Mouse (Mus musculus) embryonic fibroblast, embryonic 13.5 days (primary cell): Measurements from ENCODE around the gene Pip4k2a. TPM values are rescaled to one million over a fixed set of nuclear protein-coding genes. Genes with fewer than 3 reads are reported as not detected.

Source experiments
- H3K27ac ChIP-seq: 2 replicates; pipeline ENCODE4 v1.5.1; 2012; ENCODE audit warnings: low read length, control low read depth, inconsistent platforms; ENCODE audit not compliant: insufficient read depth
- H3K4me1 ChIP-seq: 2 replicates; pipeline ENCODE4 v1.6.1; 2011; ENCODE audit warnings: low read length; ENCODE audit not compliant: control insufficient read depth, insufficient read depth
- H3K4me3 ChIP-seq: 2 replicates; pipeline ENCODE4 v1.5.1; 2011; ENCODE audit warnings: mild to moderate bottlenecking, control low read depth, low read length; ENCODE audit not compliant: insufficient read depth
- CTCF ChIP-seq: IDR thresholded peaks from 2 replicates; pipeline ENCODE4 v1.5.1; 2011; ENCODE audit warnings: mild to moderate bottlenecking, control low read depth, low read length, moderate library complexity, borderline replicate concordance; ENCODE audit not compliant: insufficient read depth
- POLR2A ChIP-seq: IDR thresholded peaks from 2 replicates; pipeline ENCODE4 v1.6.1; 2011; ENCODE audit warnings: low read depth, mild to moderate bottlenecking, control low read depth, low read length, moderate library complexity
- polyA plus RNA-seq: library from polyadenylated mRNA; stranded (reverse); fragments of >200 nt; gene quantifications from 2 replicates; pipeline ENCODE4 v1.2.4, GENCODE M21; 2011; ENCODE audit warnings: low read depth; ENCODE audit not compliant: missing spikeins, insufficient read length

The Pip4k2a gene
- polyA plus RNA-seq, 1 experiment: 39.4 TPM

DNA sequence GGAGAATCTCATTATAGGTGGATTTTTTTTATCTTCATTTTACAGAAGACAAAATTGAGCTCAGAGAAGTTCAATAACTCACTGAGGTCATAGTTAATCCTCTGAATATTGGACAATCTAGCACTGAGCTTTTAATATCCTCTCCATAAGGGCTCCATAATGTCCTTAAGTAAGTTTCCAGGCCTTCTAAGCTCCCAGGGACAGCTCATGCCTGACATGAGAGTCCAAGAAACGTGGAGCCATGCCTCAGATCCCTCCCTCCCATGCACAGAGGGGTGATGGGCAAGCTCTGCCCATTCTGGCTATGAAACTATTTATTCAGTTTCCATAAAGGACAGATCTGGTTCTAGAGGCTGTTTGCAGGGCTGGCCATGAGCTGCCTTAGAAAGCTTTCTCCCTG lies 52.5 kb downstream of the Pip4k2a start:
- TF ChIP-seq CTCF (no peak), POLR2A (no peak)
- H3K27ac ChIP-seq: no peak overlapping the region
- H3K4me3 ChIP-seq: no peak overlapping the region
- H3K4me1 ChIP-seq: peaks cover 2% of the 10 kb centered on the region

DNA sequence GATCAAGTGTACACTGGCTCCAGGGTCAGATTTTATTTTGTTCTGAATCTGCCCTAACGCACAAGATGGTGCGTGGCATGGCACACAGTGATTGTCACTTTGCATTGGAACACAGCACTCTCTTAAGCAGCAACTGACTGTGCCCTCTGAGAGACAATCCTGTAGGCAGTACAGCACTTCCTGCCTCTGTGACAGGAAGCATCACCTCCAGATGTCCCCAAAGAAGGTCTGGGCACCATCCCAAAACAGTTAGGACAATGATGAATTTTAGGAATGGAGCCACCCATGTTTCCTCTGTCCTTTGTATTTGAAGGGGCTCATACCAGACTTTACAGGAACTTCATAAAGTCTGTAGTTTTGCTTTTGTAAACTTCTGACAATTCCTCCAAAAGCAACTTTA lies 54.0 kb downstream of the Pip4k2a start:
- Histone ChIP-seq H3K4me3 (no peak overlapping the region), H3K4me1 (peaks cover 5% of the 10 kb centered on the region), H3K27ac (no peak overlapping the region)
- TF ChIP-seq POLR2A (no peak), CTCF (no peak)

DNA sequence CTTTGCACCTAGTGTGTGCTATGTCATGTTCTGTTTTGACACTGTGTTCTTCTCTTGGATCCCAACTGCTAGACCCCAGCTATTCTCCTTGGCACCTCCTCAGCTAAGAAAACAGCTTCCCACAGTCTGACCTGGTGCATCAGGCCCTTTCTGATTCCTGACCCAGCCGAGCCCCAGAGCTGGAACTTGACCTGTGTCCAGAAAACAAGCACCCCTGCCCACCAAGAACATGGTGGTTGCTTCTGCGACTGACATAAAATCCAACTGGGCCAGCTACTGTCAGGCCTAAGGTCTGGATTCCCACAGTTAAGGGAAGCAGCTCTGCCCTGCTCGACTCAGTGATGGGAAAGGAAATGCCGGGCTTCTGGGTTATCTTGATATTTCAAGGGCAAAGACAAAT lies 54.6 kb downstream of the Pip4k2a start:
- Histone ChIP-seq H3K27ac (no peak overlapping the region), H3K4me3 (no peak overlapping the region), H3K4me1 (peaks cover 7% of the 10 kb centered on the region; the same call in 1 of the 2 replicates)
- TF ChIP-seq POLR2A (no peak), CTCF (no peak)

DNA sequence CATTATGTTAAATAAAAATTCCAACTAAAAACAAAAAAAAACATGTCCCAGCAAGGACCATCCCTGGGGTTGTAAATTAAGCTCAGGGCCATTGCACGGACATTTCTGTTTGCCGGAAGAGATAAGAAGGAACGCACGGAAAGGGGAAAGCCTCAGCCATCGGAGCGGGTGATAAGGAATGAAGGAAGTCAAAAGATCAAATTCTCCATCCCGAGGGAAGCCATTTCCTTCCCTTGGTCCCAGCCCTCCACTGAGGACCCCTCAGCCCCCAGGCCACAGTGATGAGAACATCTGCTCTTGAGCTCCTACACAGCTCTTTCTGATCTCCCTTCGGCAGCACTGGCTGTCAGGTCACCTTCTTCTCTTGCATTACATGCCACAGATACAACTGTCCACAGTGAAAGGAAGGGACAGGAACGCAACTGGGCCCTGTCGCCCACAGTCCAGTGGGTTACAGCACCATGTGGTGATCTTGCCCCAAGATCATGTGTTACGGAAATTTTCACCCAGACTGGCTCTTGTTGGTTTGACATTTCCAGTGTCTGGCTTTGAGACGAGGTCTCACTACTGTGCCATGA lies 57.1 kb downstream of the Pip4k2a start:
- Histone ChIP-seq H3K4me1 (peaks cover 13% of the 10 kb centered on the region), H3K27ac (no peak overlapping the region), H3K4me3 (no peak overlapping the region)
- TF ChIP-seq POLR2A (no peak), CTCF (no peak)

DNA sequence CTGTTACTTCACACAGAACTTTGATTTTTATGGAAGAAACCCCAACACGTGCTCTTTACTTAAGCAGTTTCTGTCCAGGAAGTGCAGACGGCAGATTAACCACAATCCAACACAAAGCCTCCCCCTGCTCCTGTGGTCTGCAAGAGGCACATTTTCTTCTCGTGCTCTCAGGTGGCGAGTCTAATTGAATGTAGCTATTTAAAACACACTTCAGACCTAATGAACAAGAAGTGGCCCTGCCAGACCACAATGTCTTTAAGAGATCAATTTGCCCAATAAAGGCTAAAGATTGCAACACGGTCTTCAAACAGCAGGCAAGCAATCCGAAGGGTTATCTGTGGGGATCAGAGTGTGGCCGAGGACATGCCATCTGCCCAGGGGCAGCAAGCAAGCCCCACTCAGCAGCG lies 59.0 kb downstream of the Pip4k2a start:
- H3K4me3 ChIP-seq: no peak overlapping the region
- no peak overlapping the region for H3K27ac ChIP-seq
- H3K4me1 ChIP-seq: peaks cover 12% of the 10 kb centered on the region

DNA sequence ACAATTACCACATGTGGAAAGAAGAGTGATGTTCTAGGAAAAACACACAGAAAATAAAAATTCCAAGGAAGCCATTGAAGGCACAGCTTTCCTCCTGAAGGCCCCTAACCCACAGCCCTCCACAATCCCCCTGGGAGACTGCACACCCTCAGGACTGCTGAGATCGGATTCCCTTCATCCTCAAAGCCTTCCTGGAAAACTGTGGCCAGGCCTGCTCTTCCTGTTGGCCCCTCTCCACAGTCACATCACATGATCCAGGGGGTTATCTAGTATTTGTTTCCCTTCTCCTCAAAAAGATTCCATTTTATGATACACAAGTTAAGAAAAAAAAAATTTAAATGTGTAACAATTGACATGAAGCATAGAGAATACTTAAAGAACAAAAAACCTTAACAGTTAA lies 59.7 kb downstream of the Pip4k2a start:
- TF ChIP-seq POLR2A (no peak), CTCF (no peak)
- H3K27ac ChIP-seq: no peak overlapping the region
- H3K4me3 ChIP-seq: no peak overlapping the region
- peaks cover 11% of the 10 kb centered on the region for H3K4me1 ChIP-seq

More for the DNA sequence above, 59.0 kb downstream of the Pip4k2a start:
- TF ChIP-seq POLR2A: no peak
- TF ChIP-seq CTCF: no peak

DNA sequence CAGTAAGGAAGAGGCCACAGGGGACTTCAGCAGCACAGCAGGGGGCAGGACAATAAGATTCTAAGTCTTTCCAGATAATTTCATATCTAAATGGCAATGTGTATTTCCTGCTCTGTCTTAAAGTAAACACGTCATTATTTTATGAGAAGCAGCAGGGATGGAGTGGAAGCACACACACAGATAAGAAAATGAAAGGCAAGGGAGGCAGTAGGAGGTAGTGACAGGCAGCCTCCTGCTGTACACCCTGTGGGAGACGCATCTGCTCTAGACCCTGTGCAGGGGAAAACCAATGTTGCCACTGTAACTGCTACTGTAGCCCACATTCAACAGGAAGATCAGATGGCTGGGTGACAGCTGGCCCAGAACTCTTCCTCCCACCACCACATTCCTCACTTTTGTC lies 60.3 kb downstream of the Pip4k2a start:
- Histone ChIP-seq H3K27ac (no peak overlapping the region), H3K4me1 (peaks cover 11% of the 10 kb centered on the region), H3K4me3 (no peak overlapping the region)
- TF ChIP-seq CTCF (no peak), POLR2A (no peak)

DNA sequence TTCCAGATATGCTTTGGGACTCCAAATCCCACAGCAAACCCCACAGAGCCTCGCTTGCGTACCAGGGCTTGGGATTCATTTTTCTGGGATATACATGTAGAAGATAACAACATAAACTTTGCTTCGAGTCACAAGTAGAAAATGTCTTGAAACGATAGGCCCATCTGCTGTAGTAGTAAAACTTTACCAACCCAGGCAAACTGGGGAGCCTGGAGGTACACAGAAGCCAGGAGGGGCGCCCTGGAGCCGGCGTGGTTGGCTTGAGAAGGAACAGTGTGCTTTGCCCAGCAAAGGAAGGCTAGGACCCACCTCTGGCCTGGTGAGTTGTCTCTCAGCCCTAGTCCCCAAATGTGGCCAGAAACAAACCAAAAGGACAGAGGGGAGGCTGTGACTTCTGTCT lies 61.5 kb downstream of the Pip4k2a start:
- no peak overlapping the region for H3K4me3 ChIP-seq
- H3K4me1 ChIP-seq: peaks cover 11% of the 10 kb centered on the region
- H3K27ac ChIP-seq: no peak overlapping the region
- TF ChIP-seq CTCF: no peak
- no peak for TF ChIP-seq POLR2A

DNA sequence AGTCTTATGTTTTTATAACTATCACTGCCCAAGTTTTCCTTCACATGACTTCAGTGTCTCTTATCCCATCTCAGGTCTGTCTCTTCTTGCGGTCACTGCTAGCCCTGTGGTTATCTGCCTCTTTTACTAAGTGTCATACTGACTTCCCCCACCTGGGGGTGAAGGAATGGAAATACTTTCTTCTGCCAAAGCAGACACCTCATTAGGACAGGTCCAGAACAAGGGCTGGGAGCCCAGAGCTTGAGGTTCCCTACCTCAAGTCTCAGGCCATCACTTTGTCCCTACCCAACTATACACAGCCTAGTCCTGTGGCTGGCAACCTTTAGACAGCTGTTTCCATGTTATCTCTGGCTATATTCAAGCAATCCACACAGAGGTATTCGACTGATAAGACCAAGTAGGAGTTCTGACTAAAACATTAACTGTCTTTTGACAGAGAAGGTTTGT lies 62.3 kb downstream of the Pip4k2a start:
- Histone ChIP-seq H3K27ac (no peak overlapping the region), H3K4me1 (peaks cover 11% of the 10 kb centered on the region), H3K4me3 (no peak overlapping the region)
- no peak for TF ChIP-seq POLR2A
- TF ChIP-seq CTCF: no peak

DNA sequence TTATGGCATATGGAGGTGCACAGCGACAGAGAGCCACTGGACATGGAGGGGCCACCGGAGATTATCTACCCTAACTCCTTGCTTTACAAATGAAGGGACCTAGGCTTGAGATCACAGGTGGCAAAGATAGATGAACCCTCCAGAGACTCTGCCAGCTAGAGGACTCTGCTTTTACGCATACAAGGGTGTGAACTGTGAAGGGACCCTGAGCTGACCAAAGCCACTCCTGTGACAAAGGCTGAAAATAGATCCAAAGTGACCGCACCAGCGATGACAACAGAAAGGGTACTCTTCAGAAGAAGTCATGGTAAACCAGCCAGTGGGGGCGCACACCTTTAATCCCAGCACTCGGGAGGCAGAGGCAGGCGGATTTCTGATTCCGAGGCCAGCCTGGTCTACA lies 63.8 kb downstream of the Pip4k2a start:
- TF ChIP-seq CTCF: no peak
- Histone ChIP-seq H3K4me3 (no peak overlapping the region), H3K4me1 (peaks cover 10% of the 10 kb centered on the region), H3K27ac (no peak overlapping the region)

DNA sequence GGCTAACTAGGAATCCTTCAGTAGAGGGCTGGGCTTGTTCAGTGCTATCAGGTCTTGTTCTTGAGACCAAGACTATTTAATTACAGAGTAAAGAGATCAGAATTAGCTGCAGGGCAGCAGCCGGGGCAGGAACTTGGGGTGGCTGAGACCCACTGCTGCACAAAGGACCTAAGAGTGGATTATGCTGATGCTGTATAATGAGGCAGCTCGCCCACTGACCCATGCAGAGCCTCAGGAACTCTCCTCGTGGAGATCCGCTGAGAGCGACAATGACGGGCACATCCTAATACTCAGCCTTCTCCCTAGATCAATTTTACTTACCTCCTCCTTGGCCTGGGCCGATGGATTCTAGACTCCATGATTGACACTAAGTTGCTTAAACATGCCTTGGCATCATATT lies 64.5 kb downstream of the Pip4k2a start:
- Histone ChIP-seq H3K27ac (no peak overlapping the region), H3K4me3 (no peak overlapping the region), H3K4me1 (peaks cover 9% of the 10 kb centered on the region)
- TF ChIP-seq POLR2A: no peak
- no peak for TF ChIP-seq CTCF

DNA sequence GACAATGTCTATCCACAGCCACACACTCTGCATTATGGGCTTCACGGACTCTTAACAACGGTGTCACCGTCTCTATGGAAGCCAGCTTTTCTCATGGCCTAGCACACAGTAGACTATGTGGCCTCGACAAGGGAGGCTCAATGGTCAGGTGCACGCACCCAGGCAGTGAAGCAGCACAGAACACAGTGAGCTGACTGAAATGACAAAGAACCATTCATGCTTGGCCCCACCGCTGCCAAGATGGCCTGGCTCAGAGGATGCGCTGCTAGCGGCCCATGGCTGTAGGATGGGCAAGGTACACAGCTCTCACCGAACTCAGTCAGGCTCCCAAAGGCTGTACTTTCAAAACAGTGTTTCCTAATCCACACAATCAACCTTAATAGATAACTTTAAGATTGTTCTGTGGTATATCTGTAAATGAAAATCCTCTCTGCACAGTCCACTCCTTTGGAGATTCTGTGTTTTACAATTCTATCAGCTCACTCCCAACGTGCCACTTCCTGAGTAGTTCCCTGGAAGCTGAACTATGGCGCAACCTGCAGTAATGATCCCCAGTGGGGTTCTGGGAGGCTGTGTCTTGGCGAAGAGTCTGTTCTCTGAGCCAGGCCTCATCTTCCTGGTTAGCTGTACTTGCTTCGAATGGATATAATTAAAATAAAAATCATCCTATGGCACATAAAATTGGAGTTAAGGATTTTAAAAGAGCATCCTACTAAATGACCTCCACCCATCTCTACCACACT lies 67.4 kb downstream of the Pip4k2a start:
- Histone ChIP-seq H3K27ac (no peak overlapping the region), H3K4me3 (no peak overlapping the region), H3K4me1 (peaks cover 7% of the 10 kb centered on the region; the same call in 1 of the 2 replicates)
- no peak for TF ChIP-seq POLR2A
- TF ChIP-seq CTCF: no peak
